Mouse (Mus musculus) hindbrain, embryonic 11.5 days (tissue): ENCODE results near the gene Prdm1. TPM values are rescaled to one million over a fixed set of nuclear protein-coding genes. Genes with fewer than 3 reads are reported as not detected.

Experiments
- ATAC-seq: fragments of 200-750 bp; cut with Nextera tagmentation; 2 replicates; pipeline ENCODE4 v1.8.0; 2017; ENCODE audit warnings: mild to moderate bottlenecking, moderate TSS enrichment, moderate library complexity; ENCODE audit not compliant: low FRiP score
- DNase-seq: peaks from one replicate; pipeline ENCODE4 v3.0.0-alpha.2; 2015; ENCODE audit warnings: low spot score
- H3K27ac ChIP-seq: fragments of 300-500 bp; sonication (generic); 2 replicates; pipeline ENCODE4 v1.5.1; 2014; ENCODE audit warnings: mild to moderate bottlenecking, low read depth, low read length
- H3K27me3 ChIP-seq: fragments of 300-500 bp; sonication (generic); 2 replicates; pipeline ENCODE4 v1.6.1; 2014; ENCODE audit warnings: mild to moderate bottlenecking, low read length, moderate library complexity, mixed read lengths; ENCODE audit not compliant: control insufficient read depth, insufficient read depth
- H3K36me3 ChIP-seq: fragments of 300-500 bp; sonication (generic); 2 replicates; pipeline ENCODE4 v1.6.1; 2014; ENCODE audit warnings: mild to moderate bottlenecking, low read length, moderate library complexity, mixed read lengths; ENCODE audit not compliant: control insufficient read depth, insufficient read depth
- H3K4me1 ChIP-seq: fragments of 300-500 bp; sonication (generic); replicated peaks from 2 replicates; pipeline ENCODE4 v1.6.1; 2014; ENCODE audit warnings: low read length, mixed read lengths; ENCODE audit not compliant: control insufficient read depth, insufficient read depth
- H3K4me2 ChIP-seq: fragments of 300-500 bp; sonication (generic); replicated peaks from 2 replicates; pipeline ENCODE4 v1.6.1; 2014; ENCODE audit warnings: mild to moderate bottlenecking, low read depth, low read length
- H3K4me3 ChIP-seq: fragments of 300-500 bp; sonication (generic); 2 replicates; pipeline ENCODE4 v1.5.1; 2014; ENCODE audit warnings: low read depth, low read length
- H3K9ac ChIP-seq: fragments of 300-500 bp; sonication (generic); 2 replicates; pipeline ENCODE4 v1.6.1; 2014; ENCODE audit warnings: low read depth, low read length
- H3K9me3 ChIP-seq: fragments of 300-500 bp; sonication (generic); 2 replicates; pipeline ENCODE4 v1.6.1; 2016; ENCODE audit warnings: low read length; ENCODE audit not compliant: control insufficient read depth
- WGBS: fragments of 180-500 bp; shearing (Covaris S2); extraction: QIAGEN DNeasy Blood & Tissue Kit; methylation state at CpG from one replicate; pipeline ENCODE4 v1.1.7; 2014; 5-methylcytosine and 5-hydroxymethylcytosine counted together
- polyA plus RNA-seq: library from polyadenylated mRNA; unstranded; fragments of >200 nt; fragmentation: Nextera tagmentation; extraction: Ambion mirVana; gene quantifications from 2 replicates; pipeline ENCODE4 v1.2.1, GENCODE M21; 2014

Prdm1 gene
- polyA plus RNA-seq, 1 experiment from 2014 or later, result 0.99 TPM

GRCm38 (mm10) chr10:44444415-44444814, 83.9 kb downstream of the Prdm1 start:
- H3K4me3 ChIP-seq, result no peak overlapping the region
- no peaks in the 10 kb centered on the region for H3K27me3 ChIP-seq
- H3K36me3 ChIP-seq, result no peaks in the 10 kb centered on the region
- WGBS, result 65% methylated on average over 4 of the region's 4 CpGs
- DNase-seq (no peak), ATAC-seq (no peak)
- no peak overlapping the region for H3K4me2 ChIP-seq
- H3K4me1 ChIP-seq, result no peaks in the 10 kb centered on the region
- no peaks in the 10 kb centered on the region for H3K9me3 ChIP-seq
- H3K9ac ChIP-seq, result no peak overlapping the region
- H3K27ac ChIP-seq, result no peak overlapping the region

GRCm38 (mm10) chr10:44443696-44444095, 84.6 kb downstream of the Prdm1 start:
- H3K27ac ChIP-seq, result no peak overlapping the region
- no peaks in the 10 kb centered on the region for H3K36me3 ChIP-seq
- H3K4me3 ChIP-seq, result no peak overlapping the region
- no peaks in the 10 kb centered on the region for H3K9me3 ChIP-seq
- no peak for DNase-seq
- WGBS, result 84% methylated on average over 12 of the region's 12 CpGs
- H3K4me1 ChIP-seq, result no peaks in the 10 kb centered on the region
- no peak overlapping the region for H3K4me2 ChIP-seq
- H3K27me3 ChIP-seq, result no peaks in the 10 kb centered on the region
- no peak overlapping the region for H3K9ac ChIP-seq
- ATAC-seq, result no peak

GRCm38 (mm10) chr10:44439732-44440131, 88.6 kb downstream of the Prdm1 start:
- Histone ChIP-seq H3K27me3 (no peaks in the 10 kb centered on the region), H3K4me1 (no peaks in the 10 kb centered on the region), H3K9me3 (no peaks in the 10 kb centered on the region), H3K9ac (no peak overlapping the region), H3K4me2 (no peak overlapping the region), H3K36me3 (no peaks in the 10 kb centered on the region), H3K4me3 (no peak overlapping the region), H3K27ac (no peak overlapping the region)
- WGBS, result 91% methylated on average over 11 of the region's 11 CpGs
- ATAC-seq (no peak), DNase-seq (no peak)

GRCm38 (mm10) chr10:44437614-44438013, 90.7 kb downstream of the Prdm1 start:
- H3K9me3 ChIP-seq, result no peaks in the 10 kb centered on the region
- 84% methylated on average over 1 of the region's 1 CpGs for whole genome bisulfite sequencing
- no peak overlapping the region for H3K27ac ChIP-seq
- H3K4me3 ChIP-seq, result no peak overlapping the region
- no peaks in the 10 kb centered on the region for H3K36me3 ChIP-seq
- no peak for DNase-seq
- no peak overlapping the region for H3K4me2 ChIP-seq
- H3K4me1 ChIP-seq, result no peaks in the 10 kb centered on the region
- no peak overlapping the region for H3K9ac ChIP-seq
- ATAC-seq, result no peak
- no peaks in the 10 kb centered on the region for H3K27me3 ChIP-seq

- 88% methylated on average over 4 of the region's 4 CpGs for WGBS
- H3K4me1 ChIP-seq, result no peaks in the 10 kb centered on the region
Measured at GRCm38 (mm10) chr10:44435956-44436355, 92.3 kb downstream of the Prdm1 start.

GRCm38 (mm10) chr10:44434702-44435181, 93.6 kb downstream of the Prdm1 start:
- Histone ChIP-seq H3K4me2 (no peak overlapping the region), H3K27me3 (no peaks in the 10 kb centered on the region), H3K27ac (no peak overlapping the region), H3K36me3 (no peaks in the 10 kb centered on the region), H3K9ac (no peak overlapping the region), H3K4me1 (no peaks in the 10 kb centered on the region), H3K9me3 (no peaks in the 10 kb centered on the region), H3K4me3 (no peak overlapping the region)
- ATAC-seq (no peak), DNase-seq (no peak)
- 71% methylated on average over 6 of the region's 6 CpGs for WGBS

More at GRCm38 (mm10) chr10:44435956-44436355, 92.3 kb downstream of the Prdm1 start:
- no peaks in the 10 kb centered on the region for H3K36me3 ChIP-seq
- H3K27ac ChIP-seq, result no peak overlapping the region
- H3K9ac ChIP-seq, result no peak overlapping the region
- H3K9me3 ChIP-seq, result no peaks in the 10 kb centered on the region
- no peak overlapping the region for H3K4me2 ChIP-seq
- DNase-seq (no peak), ATAC-seq (no peak)
- H3K27me3 ChIP-seq, result no peaks in the 10 kb centered on the region
- no peak overlapping the region for H3K4me3 ChIP-seq

GRCm38 (mm10) chr10:44432235-44432634, 96.1 kb downstream of the Prdm1 start:
- DNase-seq (no peak), ATAC-seq (no peak)
- no peaks in the 10 kb centered on the region for H3K36me3 ChIP-seq
- no peak overlapping the region for H3K27ac ChIP-seq
- no peak overlapping the region for H3K4me3 ChIP-seq
- H3K9me3 ChIP-seq, result no peaks in the 10 kb centered on the region
- 82% methylated on average over 11 of the region's 11 CpGs for WGBS
- H3K9ac ChIP-seq, result no peak overlapping the region
- no peaks in the 10 kb centered on the region; the same call in 1 of the 2 replicates for H3K4me1 ChIP-seq
- no peaks in the 10 kb centered on the region for H3K27me3 ChIP-seq
- no peak overlapping the region for H3K4me2 ChIP-seq

- no peak overlapping the region for H3K9ac ChIP-seq
- no peaks in the 10 kb centered on the region for H3K36me3 ChIP-seq
- H3K4me2 ChIP-seq, result no peak overlapping the region
- 93% methylated on average over 4 of the region's 4 CpGs for WGBS
- no peak for DNase-seq
- no peaks in the 10 kb centered on the region for H3K9me3 ChIP-seq
- H3K27me3 ChIP-seq, result no peaks in the 10 kb centered on the region
- no peak overlapping the region for H3K27ac ChIP-seq
- no peaks in the 10 kb centered on the region; the same call in 1 of the 2 replicates for H3K4me1 ChIP-seq
- ATAC-seq, result no peak
- no peak overlapping the region for H3K4me3 ChIP-seq
Measured at GRCm38 (mm10) chr10:44431689-44432088, 96.6 kb downstream of the Prdm1 start.

- Histone ChIP-seq H3K4me2 (no peak overlapping the region), H3K27me3 (no peaks in the 10 kb centered on the region), H3K4me1 (no peaks in the 10 kb centered on the region; the same call in 1 of the 2 replicates), H3K9ac (no peak overlapping the region), H3K4me3 (no peak overlapping the region), H3K27ac (no peak overlapping the region), H3K9me3 (no peaks in the 10 kb centered on the region), H3K36me3 (no peaks in the 10 kb centered on the region)
- no peak for ATAC-seq
- no peak for DNase-seq
- 92% methylated on average over 14 of the region's 14 CpGs for WGBS
Measured at GRCm38 (mm10) chr10:44429177-44429888, 99.0 kb downstream of the Prdm1 start.
